Mouse (Mus musculus) E14TG2a.4 (cell line): Measurements from ENCODE around the gene Krt81.

Experiments
- CTCF ChIP-seq: conservative IDR thresholded peaks from 2 replicates; pipeline ENCODE4 v1.5.1; 2014; ENCODE audit warnings: low read length
- NANOG ChIP-seq: IDR thresholded peaks from 2 replicates; pipeline ENCODE4 v1.6.1; 2014; ENCODE audit warnings: borderline replicate concordance, low read length, mixed read lengths
- POU5F1 ChIP-seq: IDR thresholded peaks from 2 replicates; pipeline ENCODE4 v1.6.1; 2014; ENCODE audit warnings: low read length, borderline replicate concordance

DNA sequence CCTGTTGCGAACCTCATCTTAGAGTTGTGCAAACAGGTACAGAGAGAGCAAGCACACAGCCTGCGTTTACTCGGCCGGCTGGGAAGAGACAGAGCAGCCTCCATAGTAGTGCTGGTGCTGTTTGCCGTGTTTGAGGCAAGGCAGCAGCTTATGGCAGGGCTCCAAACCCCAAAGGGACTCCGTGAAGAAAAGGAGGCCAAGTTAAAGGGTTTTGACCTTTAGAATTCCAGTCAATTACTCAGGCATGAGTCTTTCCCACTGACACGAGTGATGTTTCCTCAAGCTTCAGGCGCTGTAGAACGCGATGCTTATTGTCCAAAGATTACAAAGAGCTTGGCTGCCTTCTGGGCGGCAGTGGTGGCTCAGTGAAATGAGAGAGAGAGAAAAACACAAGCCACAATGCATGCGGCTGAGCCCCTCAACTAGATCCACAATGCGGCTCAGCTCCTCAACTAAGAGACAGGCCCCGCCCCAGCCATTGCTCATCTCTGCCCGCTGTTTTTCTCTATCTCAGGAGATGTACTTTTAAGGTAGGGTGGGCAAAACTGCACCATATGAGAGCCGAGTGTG lies 5.1 kb downstream of the Krt81 start:
- TF ChIP-seq CTCF: no peak
- TF ChIP-seq NANOG: no peak
- no peak for TF ChIP-seq POU5F1
